Mouse (Mus musculus) CH12.LX (cell line): ENCODE measurements around the gene Nfic. TPM values are rescaled to one million over a fixed set of nuclear protein-coding genes. Genes with fewer than 3 reads are reported as not detected.

Experiments
- DNase-seq: peaks from one replicate; pipeline ENCODE4 v3.0.0-alpha.2; 2013; ENCODE audit errors: extremely low read depth
- H3K27ac ChIP-seq: 2 replicates; pipeline ENCODE4 v1.5.1; 2012; ENCODE audit warnings: low read depth, mild to moderate bottlenecking, control low read depth, moderate library complexity; ENCODE audit not compliant: insufficient read depth
- H3K27me3 ChIP-seq: replicated peaks from 2 replicates; pipeline ENCODE3; 2012; ENCODE audit warnings: inconsistent platforms
- H3K36me3 ChIP-seq, 2 experiments: replicated peaks in 1 of 2; 2 replicates each; pipeline versions ENCODE3 to v1.6.1; 2012; ENCODE audit warnings: inconsistent platforms in 1 of 2, low read length in 1 of 2, mild to moderate bottlenecking in 1 of 2, mixed read lengths in 1 of 2, moderate library complexity in 1 of 2; ENCODE audit not compliant: control insufficient read depth in 1 of 2, insufficient read depth in 1 of 2
- H3K4me1 ChIP-seq, 2 experiments: 2 replicates each; pipeline ENCODE4 v1.6.1; 2012; ENCODE audit warnings: inconsistent platforms in 1 of 2, moderate library complexity in 1 of 2; ENCODE audit not compliant: insufficient read depth in 2 of 2, control insufficient read depth in 1 of 2
- H3K4me2 ChIP-seq: 2 replicates; pipeline ENCODE4 v1.6.1; 2012; ENCODE audit warnings: low read depth, mild to moderate bottlenecking, control low read depth; ENCODE audit not compliant: poor library complexity, insufficient read depth, severe bottlenecking
- H3K4me3 ChIP-seq, 3 experiments: fragments of 150-350 bp in 1 of 3; sonication (generic) in 1 of 3; replicated peaks in 1 of 3; 2 replicates each; pipeline versions ENCODE3 to v1.5.1; 2011 to 2012; ENCODE audit warnings: low read depth in 2 of 3, low read length in 2 of 3, mild to moderate bottlenecking in 2 of 3, moderate library complexity in 2 of 3, control low read depth in 1 of 3, improper control_type of control experiment in 1 of 3, inconsistent platforms in 1 of 3, mixed read lengths in 1 of 3; ENCODE audit not compliant: poor library complexity in 1 of 3
- H3K79me2 ChIP-seq: replicated peaks from 2 replicates; pipeline ENCODE4 v1.6.1; 2012; ENCODE audit warnings: mild to moderate bottlenecking, moderate library complexity; ENCODE audit not compliant: control insufficient read depth, poor library complexity, insufficient read depth, severe bottlenecking; ENCODE audit errors: extremely low read depth
- H3K9ac ChIP-seq: 2 replicates; pipeline ENCODE4 v1.6.1; 2012; ENCODE audit warnings: low read depth, mild to moderate bottlenecking, control low read depth, moderate library complexity; ENCODE audit not compliant: insufficient read depth
- H3K9me3 ChIP-seq: replicated peaks from 2 replicates; pipeline ENCODE3; 2012; ENCODE audit warnings: low read length, inconsistent platforms, mixed read lengths
- BHLHE40 ChIP-seq: IDR thresholded peaks from 2 replicates; pipeline ENCODE4 v1.6.1; 2011; ENCODE audit warnings: mild to moderate bottlenecking, low read depth, low read length, improper control_type of control experiment
- CHD2 ChIP-seq: IDR thresholded peaks from 2 replicates; pipeline ENCODE4 v1.6.1; 2011; ENCODE audit warnings: low read length, improper control_type of control experiment
- CTCF ChIP-seq, 2 experiments: IDR thresholded peaks in 1 of 2; conservative IDR thresholded peaks in 1 of 2; 2 replicates each; pipeline ENCODE4 v1.5.1; 2011 to 2012; ENCODE audit warnings: low read depth in 2 of 2, low read length in 2 of 2, improper control_type of control experiment in 1 of 2, inconsistent platforms in 1 of 2, mild to moderate bottlenecking in 1 of 2, moderate library complexity in 1 of 2
- ELF1 ChIP-seq: IDR thresholded peaks from 2 replicates; pipeline ENCODE4 v1.6.1; 2014; ENCODE audit warnings: low read depth, mild to moderate bottlenecking, inconsistent platforms, low read length, improper control_type of control experiment
- EP300 ChIP-seq: IDR thresholded peaks from 2 replicates; pipeline ENCODE4 v1.6.1; 2011; ENCODE audit warnings: low read length, improper control_type of control experiment
- GABPA ChIP-seq: IDR thresholded peaks from 2 replicates; pipeline ENCODE4 v1.6.1; 2012; ENCODE audit warnings: low read depth, low read length, improper control_type of control experiment, inconsistent platforms; ENCODE audit not compliant: insufficient replicate concordance
- IRF4 ChIP-seq: IDR thresholded peaks from 2 replicates; pipeline ENCODE4 v1.6.1; 2014; ENCODE audit warnings: low read depth, mild to moderate bottlenecking, inconsistent platforms, low read length, improper control_type of control experiment
- KAT2A ChIP-seq: IDR thresholded peaks from 2 replicates; pipeline ENCODE4 v1.6.1; 2012; ENCODE audit warnings: low read length, improper control_type of control experiment, inconsistent platforms; ENCODE audit not compliant: insufficient replicate concordance
- MAFK ChIP-seq: IDR thresholded peaks from 2 replicates; pipeline ENCODE4 v1.6.1; 2011; ENCODE audit warnings: low read length, improper control_type of control experiment; ENCODE audit not compliant: insufficient replicate concordance
- MYC ChIP-seq: IDR thresholded peaks from 2 replicates; pipeline ENCODE4 v1.6.1; 2011; ENCODE audit warnings: low read depth, mild to moderate bottlenecking, improper control_type of control experiment, low read length
- NELFE ChIP-seq: IDR thresholded peaks from 2 replicates; pipeline ENCODE4 v1.6.1; 2011; ENCODE audit warnings: low read depth, low read length, improper control_type of control experiment
- PAX5 ChIP-seq: IDR thresholded peaks from 2 replicates; pipeline ENCODE4 v1.6.1; 2012; ENCODE audit warnings: low read length, inconsistent platforms, mixed read lengths
- POLR2A ChIP-seq: IDR thresholded peaks from 2 replicates; pipeline ENCODE4 v1.6.1; 2011; ENCODE audit warnings: low read depth, mild to moderate bottlenecking, improper control_type of control experiment, low read length
- POLR2AphosphoS2 ChIP-seq: IDR thresholded peaks from 2 replicates; pipeline ENCODE4 v1.6.1; 2011; ENCODE audit warnings: low read depth, low read length, improper control_type of control experiment
- SIN3A ChIP-seq: IDR thresholded peaks from 2 replicates; pipeline ENCODE4 v1.6.1; 2012; ENCODE audit warnings: low read length, improper control_type of control experiment, inconsistent platforms
- SMC3 ChIP-seq: IDR thresholded peaks from 2 replicates; pipeline ENCODE4 v1.6.1; 2011; ENCODE audit warnings: low read depth, low read length, improper control_type of control experiment
- TBP ChIP-seq: conservative IDR thresholded peaks from 2 replicates; pipeline ENCODE4 v1.6.1; 2011; ENCODE audit warnings: low read depth, low read length, improper control_type of control experiment
- TCF12 ChIP-seq: IDR thresholded peaks from 2 replicates; pipeline ENCODE4 v1.6.1; 2014; ENCODE audit warnings: low read depth, mild to moderate bottlenecking, inconsistent platforms, low read length, improper control_type of control experiment
- USF1 ChIP-seq: IDR thresholded peaks from 2 replicates; pipeline ENCODE4 v1.6.1; 2014; ENCODE audit warnings: low read depth, mild to moderate bottlenecking, inconsistent platforms, low read length, improper control_type of control experiment
- ZC3H11A ChIP-seq: IDR thresholded peaks from 2 replicates; pipeline ENCODE4 v1.6.1; 2012; ENCODE audit warnings: low read depth, mild to moderate bottlenecking, inconsistent platforms, low read length, improper control_type of control experiment
- ZMIZ1 ChIP-seq: IDR thresholded peaks from 2 replicates; pipeline ENCODE4 v1.6.1; 2012; ENCODE audit warnings: low read depth, mild to moderate bottlenecking, inconsistent platforms, low read length, improper control_type of control experiment
- ZNF384 ChIP-seq: IDR thresholded peaks from 2 replicates; pipeline ENCODE4 v1.6.1; 2012; ENCODE audit warnings: low read depth, low read length, improper control_type of control experiment, inconsistent platforms
- dilution Hi-C: fragments of 300-500 bp; cut with MboI; formaldehyde crosslinking; loops from 2 replicates; pipeline ENCODE4 v1.14.3; 2020; ENCODE audit warnings: low sequenced_read_pairs; ENCODE audit not compliant: extremely low pct_unique_long_range_greater_than_20kb, extremely low pct_ligation_motif_present
- in situ Hi-C: fragments of 300-500 bp; cut with MboI; formaldehyde crosslinking; loops from 3 replicates; pipeline ENCODE4 v1.14.3; 2019; ENCODE audit warnings: low sequenced_read_pairs, low pct_ligation_motif_present, low pct_unique_long_range_greater_than_20kb, mixed read lengths
- polyA plus RNA-seq: library from polyadenylated mRNA; unstranded; fragments of >175 nt; gene quantifications from 2 replicates; pipeline ENCODE4 v1.2.1, GENCODE M21; 2012; ENCODE audit warnings: low read depth; ENCODE audit not compliant: insufficient read length
- total RNA-seq, 2 experiments: library from RNA; depleted of rRNA; stranded (reverse); fragments of 300-350 nt in 1 of 2; fragments of >200 nt in 1 of 2; gene quantifications; 2 replicates each; pipeline ENCODE4 v1.2.3; 2012 to 2014

The Nfic gene
- total and polyA plus RNA-seq, 3 experiments: 0.07 to 4.7 (median 4.0) TPM

DNA sequence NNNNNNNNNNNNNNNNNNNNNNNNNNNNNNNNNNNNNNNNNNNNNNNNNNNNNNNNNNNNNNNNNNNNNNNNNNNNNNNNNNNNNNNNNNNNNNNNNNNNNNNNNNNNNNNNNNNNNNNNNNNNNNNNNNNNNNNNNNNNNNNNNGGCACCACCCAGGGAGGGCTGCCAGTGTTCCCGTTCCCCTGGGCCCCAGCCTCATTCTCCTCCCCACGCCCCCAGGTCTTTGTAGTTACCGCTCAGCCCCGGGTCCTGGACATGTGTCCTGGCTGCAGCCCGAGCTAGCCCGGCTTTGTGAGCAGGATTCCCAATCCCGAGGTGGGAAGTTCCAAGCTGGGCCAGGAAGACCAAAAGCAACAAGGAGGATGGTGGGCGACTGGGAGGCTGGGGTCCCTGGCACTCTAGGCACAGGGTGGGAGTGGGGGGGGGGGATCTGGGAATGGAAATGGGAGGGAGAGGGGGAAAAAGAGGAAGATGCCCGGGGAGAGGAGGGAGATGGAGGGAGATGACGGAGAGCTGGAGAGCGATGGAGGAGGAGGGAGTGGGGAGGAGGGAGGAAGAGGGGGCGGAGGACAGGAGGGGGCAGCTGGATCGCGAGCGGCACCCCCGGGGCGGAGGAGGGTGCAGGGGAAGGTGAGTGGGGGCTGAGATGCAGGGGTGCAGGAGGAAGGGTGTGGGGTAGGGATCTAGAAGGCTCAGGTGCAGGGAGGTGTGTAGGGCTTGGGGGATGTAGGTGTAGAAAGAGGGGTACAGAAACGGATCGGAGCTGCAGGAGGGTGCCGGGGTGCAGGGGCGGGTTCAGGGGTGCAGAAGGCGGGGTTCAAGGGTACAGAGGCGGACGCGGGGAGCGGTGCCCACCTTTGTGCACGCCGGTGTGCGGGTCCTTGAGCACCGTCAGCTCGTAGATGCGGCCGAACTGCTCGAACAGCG lies 26.4 kb upstream of the Nfic start:
- Histone ChIP-seq H3K79me2 (no peaks in the 10 kb centered on the region), H3K36me3 (peaks cover 9 to 16% of the 10 kb centered on the region in 2 experiments), H3K9ac (0 out of 2 replicates have a peak overlapping the region, but pooled peaks have one; percentile 12), H3K27me3 (peaks cover 50% of the 10 kb centered on the region), H3K4me3 (peak overlapping the region in 1 of 3 experiments; percentile 43), H3K9me3 (no peaks in the 10 kb centered on the region), H3K4me2 (peak overlapping the region; percentile 80), H3K27ac (no peak overlapping the region), H3K4me1 (peaks cover 3 to 4% of the 10 kb centered on the region in 2 experiments; a peak in 3 of 4 replicates)
- in situ Hi-C loops: no loop called here
- DNase-seq: no peak
- TF ChIP-seq GABPA (no peak), CHD2 (no peak), ZMIZ1 (no peak), POLR2AphosphoS2 (no peak)
- dilution Hi-C loops: no loop called here

DNA sequence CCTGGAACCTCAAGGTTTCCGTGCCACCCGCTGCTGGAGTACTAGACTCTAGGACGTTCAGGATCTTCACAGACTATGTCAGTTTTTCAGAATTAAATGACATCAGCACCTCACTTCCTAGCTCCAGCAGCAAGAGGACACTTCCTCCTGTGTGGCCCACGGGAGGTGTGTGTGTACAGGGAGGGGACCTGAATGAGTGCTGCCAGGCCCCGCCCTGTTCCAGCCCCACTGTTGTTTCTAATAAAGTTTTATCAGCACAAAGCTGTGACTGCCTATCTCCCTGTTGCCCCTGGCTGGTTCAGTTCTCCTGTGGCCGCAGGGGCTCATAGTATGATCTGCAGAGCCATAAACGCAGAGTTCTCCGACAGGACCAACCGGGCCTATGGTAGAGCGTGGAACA lies 19.0 kb upstream of the Nfic start:
- dilution Hi-C loops: no loop called here
- H3K27ac ChIP-seq: no peak overlapping the region
- no peaks in the 10 kb centered on the region for H3K79me2 ChIP-seq
- in situ Hi-C loops: no loop called here
- peaks cover 85% of the 10 kb centered on the region for H3K27me3 ChIP-seq
- no peak for DNase-seq
- H3K36me3 ChIP-seq: no peaks in the 10 kb centered on the region
- TF ChIP-seq MYC (no peak), TCF12 (no peak), CHD2 (no peak), IRF4 (no peak), GABPA (no peak), SIN3A (no peak), ZC3H11A (no peak), TBP (no peak), ZNF384 (no peak)
- H3K4me2 ChIP-seq: no peak overlapping the region
- H3K4me1 ChIP-seq: peaks cover 4 to 6% of the 10 kb centered on the region in 2 experiments; a peak in 3 of 4 replicates
- no peak overlapping the region for H3K4me3 ChIP-seq
- H3K9ac ChIP-seq: no peak overlapping the region
- no peaks in the 10 kb centered on the region for H3K9me3 ChIP-seq

DNA sequence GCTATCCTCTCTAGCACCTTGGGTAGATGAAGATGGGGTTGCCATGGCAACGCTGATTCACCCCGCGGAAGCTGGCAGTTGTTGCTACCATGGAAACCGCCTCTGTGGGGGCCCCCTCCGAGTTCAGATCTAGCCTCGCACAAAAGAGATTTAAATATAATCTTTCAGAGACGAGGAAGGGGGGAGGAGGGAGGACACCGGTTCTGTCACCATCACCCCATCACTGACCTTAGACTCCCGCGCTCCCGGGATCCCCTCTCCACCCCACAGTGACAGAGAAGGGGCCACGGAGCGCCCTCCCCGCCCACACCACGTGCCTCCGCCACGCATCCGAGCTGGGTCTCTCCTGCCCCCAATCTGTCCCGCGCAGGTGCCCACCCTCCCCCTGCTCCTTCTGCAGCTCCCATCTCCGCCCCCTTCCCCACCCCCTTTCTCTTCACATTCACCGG lies 17.6 kb upstream of the Nfic start:
- Histone ChIP-seq H3K27ac (no peak overlapping the region), H3K27me3 (peaks cover 90% of the 10 kb centered on the region), H3K9me3 (no peaks in the 10 kb centered on the region), H3K36me3 (no peaks in the 10 kb centered on the region), H3K9ac (no peak overlapping the region), H3K4me3 (no peak overlapping the region), H3K4me1 (peaks cover 4 to 6% of the 10 kb centered on the region in 2 experiments; a peak in 3 of 4 replicates), H3K4me2 (no peak overlapping the region), H3K79me2 (no peaks in the 10 kb centered on the region)
- in situ Hi-C loops: no loop called here
- no peak for DNase-seq
- TF ChIP-seq NELFE: no peak
- no peak for TF ChIP-seq CTCF (conservative IDR thresholded peaks at IDR 0.05 in 1 of 2, IDR thresholded peaks at IDR 0.05 in 1 of 2; ENCODE audit: low read depth in 2 of 2, low read length in 2 of 2)
- no peak for TF ChIP-seq ELF1
- TF ChIP-seq ZC3H11A: no peak
- no peak for TF ChIP-seq SMC3
- no peak for TF ChIP-seq USF1
- no peak for TF ChIP-seq MAFK
- TF ChIP-seq ZNF384: no peak
- TF ChIP-seq IRF4: no peak
- TF ChIP-seq CHD2: no peak
- no peak for TF ChIP-seq TBP
- TF ChIP-seq EP300: no peak
- no peak for TF ChIP-seq PAX5
- no peak for TF ChIP-seq BHLHE40
- no peak for TF ChIP-seq KAT2A
- no peak for TF ChIP-seq POLR2A
- dilution Hi-C loops: no loop called here
